Mouse (Mus musculus): ENCODE measurements around the gene Syt13. TPM values are rescaled to one million over a fixed set of nuclear protein-coding genes. Genes with fewer than 3 reads are reported as not detected.

The Syt13 gene
- polyA plus RNA-seq, 1 experiment from 2014 or later, result 4.7 TPM

GRCm38 (mm10) chr2:92903650-92904049, 11.2 kb upstream of the Syt13 start:
- no peaks in the 10 kb centered on the region for H3K36me3 ChIP-seq (ENCODE audit: insufficient read depth, low read length)
- 71% methylated on average over 13 of the region's 13 CpGs for WGBS
- H3K27ac ChIP-seq, result no peak overlapping the region
- H3K9ac ChIP-seq (ENCODE audit: low read depth, low read length), result no peak overlapping the region
- H3K4me3 ChIP-seq (replicated peaks; ENCODE audit: low read depth, low read length), result no peak overlapping the region
- no peaks in the 10 kb centered on the region for H3K9me3 ChIP-seq (replicated peaks; ENCODE audit: low read length)
- no peaks in the 10 kb centered on the region for H3K27me3 ChIP-seq (ENCODE audit: insufficient read depth, low read length)
- DNase-seq (ENCODE audit: low spot score) (no peak), ATAC-seq (replicated peaks; ENCODE audit: low FRiP score, low read depth) (no peak)
- H3K4me2 ChIP-seq (ENCODE audit: low read length), result no peak overlapping the region
- no peak for TF ChIP-seq CTCF (IDR thresholded peaks at IDR 0.05; ENCODE audit: low read depth)
- no peaks in the 10 kb centered on the region for H3K4me1 ChIP-seq (replicated peaks; ENCODE audit: insufficient read depth, low read length)

- no peak overlapping the region for H3K4me3 ChIP-seq (replicated peaks; ENCODE audit: low read depth, low read length)
- H3K4me1 ChIP-seq (replicated peaks; ENCODE audit: insufficient read depth, low read length), result no peaks in the 10 kb centered on the region
- peak; percentile 88 for TF ChIP-seq CTCF (IDR thresholded peaks at IDR 0.05; ENCODE audit: low read depth)
- H3K27ac ChIP-seq, result no peak overlapping the region
- no peaks in the 10 kb centered on the region for H3K36me3 ChIP-seq (ENCODE audit: insufficient read depth, low read length)
- no peak overlapping the region for H3K9ac ChIP-seq (ENCODE audit: low read depth, low read length)
- no peak for ATAC-seq (replicated peaks; ENCODE audit: low FRiP score, low read depth)
- H3K27me3 ChIP-seq (ENCODE audit: insufficient read depth, low read length), result no peaks in the 10 kb centered on the region
- H3K4me2 ChIP-seq (ENCODE audit: low read length), result no peak overlapping the region
- WGBS, result 31% methylated on average over 8 of the region's 8 CpGs
- no peaks in the 10 kb centered on the region for H3K9me3 ChIP-seq (replicated peaks; ENCODE audit: low read length)
- DNase-seq (ENCODE audit: low spot score), result peak; percentile 85
These were observed 10.5 kb upstream of the Syt13 start for GRCm38 (mm10) chr2:92904307-92904859.

- ATAC-seq (replicated peaks; ENCODE audit: low FRiP score, low read depth), result no peak
- Histone ChIP-seq H3K27ac (no peak overlapping the region), H3K4me3 (replicated peaks; ENCODE audit: low read depth, low read length) (no peak overlapping the region), H3K9ac (ENCODE audit: low read depth, low read length) (no peak overlapping the region), H3K9me3 (replicated peaks; ENCODE audit: low read length) (no peaks in the 10 kb centered on the region), H3K36me3 (ENCODE audit: insufficient read depth, low read length) (no peaks in the 10 kb centered on the region), H3K27me3 (ENCODE audit: insufficient read depth, low read length) (peaks cover 9% of the 10 kb centered on the region), H3K4me1 (replicated peaks; ENCODE audit: insufficient read depth, low read length) (peaks cover 3% of the 10 kb centered on the region), H3K4me2 (ENCODE audit: low read length) (no peak overlapping the region)
- 74% methylated on average over 4 of the region's 4 CpGs for WGBS
- no peak for DNase-seq (ENCODE audit: low spot score)
- TF ChIP-seq CTCF (IDR thresholded peaks at IDR 0.05; ENCODE audit: low read depth), result peak; percentile 57
These were observed 4.5 kb upstream of the Syt13 start for GRCm38 (mm10) chr2:92910371-92910770.

GRCm38 (mm10) chr2:92912312-92912711, 2.6 kb upstream of the Syt13 start:
- Histone ChIP-seq H3K9ac (ENCODE audit: low read depth, low read length) (no peak overlapping the region), H3K4me2 (ENCODE audit: low read length) (no peak overlapping the region), H3K9me3 (replicated peaks; ENCODE audit: low read length) (no peaks in the 10 kb centered on the region), H3K27ac (no peak overlapping the region), H3K4me1 (replicated peaks; ENCODE audit: insufficient read depth, low read length) (peaks cover 14% of the 10 kb centered on the region), H3K36me3 (ENCODE audit: insufficient read depth, low read length) (no peaks in the 10 kb centered on the region), H3K27me3 (ENCODE audit: insufficient read depth, low read length) (peaks cover 9% of the 10 kb centered on the region), H3K4me3 (replicated peaks; ENCODE audit: low read depth, low read length) (no peak overlapping the region)
- ATAC-seq (replicated peaks; ENCODE audit: low FRiP score, low read depth) (no peak), DNase-seq (ENCODE audit: low spot score) (no peak)
- no peak for TF ChIP-seq CTCF (IDR thresholded peaks at IDR 0.05; ENCODE audit: low read depth)

- ATAC-seq (replicated peaks; ENCODE audit: low FRiP score, low read depth) (no peak), DNase-seq (ENCODE audit: low spot score) (no peak)
- Histone ChIP-seq H3K4me3 (replicated peaks; ENCODE audit: low read depth, low read length) (no peak overlapping the region), H3K27me3 (ENCODE audit: insufficient read depth, low read length) (peaks cover 9% of the 10 kb centered on the region), H3K4me1 (replicated peaks; ENCODE audit: insufficient read depth, low read length) (peaks cover 17% of the 10 kb centered on the region), H3K9ac (ENCODE audit: low read depth, low read length) (no peak overlapping the region), H3K36me3 (ENCODE audit: insufficient read depth, low read length) (no peaks in the 10 kb centered on the region), H3K27ac (no peak overlapping the region), H3K4me2 (ENCODE audit: low read length) (no peak overlapping the region), H3K9me3 (replicated peaks; ENCODE audit: low read length) (no peaks in the 10 kb centered on the region)
- TF ChIP-seq CTCF (IDR thresholded peaks at IDR 0.05; ENCODE audit: low read depth), result no peak
- WGBS, result 24% methylated on average over 9 of the region's 9 CpGs
These were observed 1.6 kb upstream of the Syt13 start for GRCm38 (mm10) chr2:92913295-92913694.

GRCm38 (mm10) chr2:92915659-92916631, 1.0 kb downstream of the Syt13 start:
- WGBS, result 15% methylated on average over 8 of the region's 10 CpGs
- peak overlapping the region; percentile 45; the same call in 1 of the 2 replicates for H3K9ac ChIP-seq (ENCODE audit: low read depth, low read length)

More at GRCm38 (mm10) chr2:92915659-92916631, 1.0 kb downstream of the Syt13 start:
- peak overlapping the region; percentile 71 for H3K4me2 ChIP-seq (ENCODE audit: low read length)
- ATAC-seq (replicated peaks; ENCODE audit: low FRiP score, low read depth), result no peak
- H3K27ac ChIP-seq, result no peak overlapping the region
- H3K27me3 ChIP-seq (ENCODE audit: insufficient read depth, low read length), result peaks cover 9% of the 10 kb centered on the region
- no peak for DNase-seq (ENCODE audit: low spot score)
- peak overlapping the region; percentile 40 for H3K4me3 ChIP-seq (replicated peaks; ENCODE audit: low read depth, low read length)
- no peaks in the 10 kb centered on the region for H3K9me3 ChIP-seq (replicated peaks; ENCODE audit: low read length)
- peaks cover 18% of the 10 kb centered on the region for H3K4me1 ChIP-seq (replicated peaks; ENCODE audit: insufficient read depth, low read length)
- H3K36me3 ChIP-seq (ENCODE audit: insufficient read depth, low read length), result no peaks in the 10 kb centered on the region
- no peak for TF ChIP-seq CTCF (IDR thresholded peaks at IDR 0.05; ENCODE audit: low read depth)

Data from kidney, postnatal 0 days (tissue).